Mouse (Mus musculus) granulocyte monocyte progenitor cell, adult 5-6 weeks (primary cell): ENCODE results near the gene Fam83d. TPM values are rescaled to one million over a fixed set of nuclear protein-coding genes. Genes with fewer than 3 reads are reported as not detected.

Experiments
- ATAC-seq: replicated peaks from 2 replicates; pipeline ENCODE4 v1.8.0; 2016; ENCODE audit warnings: mild to moderate bottlenecking, moderate TSS enrichment, inconsistent platforms; ENCODE audit not compliant: poor library complexity, severe bottlenecking
- total RNA-seq, 2 experiments: library from RNA; stranded (forward) in 1 of 2; stranded (reverse) in 1 of 2; fragments of 200-712, 200-1000 nt in 1 of 2; fragments of >200 nt in 1 of 2; fragmentation: Nextera tagmentation in 1 of 2; gene quantifications; 2 replicates each; pipeline ENCODE4 v1.2.3; 2014 to 2017

Gene Fam83d
- total RNA-seq, 2 experiments from 2014 or later, result 2.4 to 10.0 TPM

- ATAC-seq, result no peak
These were observed 32.9 kb downstream of the Fam83d start for GRCm38 (mm10) chr2:158800788-158801187.

- ATAC-seq, result no peak
These were observed 35.7 kb downstream of the Fam83d start for GRCm38 (mm10) chr2:158803575-158803974.

DNA sequence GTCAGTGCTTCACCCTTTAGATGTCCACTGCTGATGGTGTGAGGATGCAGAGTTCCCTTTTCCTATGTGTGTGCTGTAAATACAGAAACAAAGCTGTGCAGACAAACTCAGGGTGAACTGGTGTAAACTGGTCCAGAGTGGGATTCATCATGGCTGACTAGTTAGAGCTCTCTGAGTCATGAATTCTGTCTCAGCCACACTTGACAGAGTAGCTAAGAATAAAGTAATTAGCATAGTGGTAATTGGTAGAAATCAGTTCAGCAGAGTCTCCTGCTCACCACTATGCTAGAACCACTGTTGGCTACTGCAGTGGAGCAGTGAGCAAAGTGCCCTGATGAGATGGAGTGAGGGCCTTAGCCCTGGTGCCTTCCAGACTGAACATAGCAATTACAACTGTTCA, 47.8 kb downstream of the Fam83d start:
- ATAC-seq, result no peak

- ATAC-seq, result no peak
These were observed 48.3 kb downstream of the Fam83d start for GRCm38 (mm10) chr2:158816239-158816638.

DNA sequence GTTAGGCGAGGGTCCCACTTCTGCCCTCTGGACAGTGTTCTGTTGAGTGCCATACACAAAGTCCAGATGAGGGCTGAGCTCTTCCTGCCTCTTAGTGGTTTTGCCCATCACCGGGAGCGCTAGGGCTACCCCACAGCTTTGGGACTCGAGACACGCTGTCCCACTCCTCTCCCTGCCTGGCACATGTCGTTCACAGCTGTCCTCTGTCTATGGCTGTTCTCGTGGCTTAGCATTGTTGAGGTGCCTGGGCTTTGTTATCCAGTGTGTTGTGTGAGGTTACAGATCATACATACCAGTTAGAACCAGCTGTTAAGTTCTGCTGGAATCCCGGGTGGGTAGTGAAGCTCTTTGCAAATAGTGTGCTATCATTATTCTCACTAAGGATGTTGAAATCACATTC, 49.8 kb downstream of the Fam83d start:
- ATAC-seq, result no peak

DNA sequence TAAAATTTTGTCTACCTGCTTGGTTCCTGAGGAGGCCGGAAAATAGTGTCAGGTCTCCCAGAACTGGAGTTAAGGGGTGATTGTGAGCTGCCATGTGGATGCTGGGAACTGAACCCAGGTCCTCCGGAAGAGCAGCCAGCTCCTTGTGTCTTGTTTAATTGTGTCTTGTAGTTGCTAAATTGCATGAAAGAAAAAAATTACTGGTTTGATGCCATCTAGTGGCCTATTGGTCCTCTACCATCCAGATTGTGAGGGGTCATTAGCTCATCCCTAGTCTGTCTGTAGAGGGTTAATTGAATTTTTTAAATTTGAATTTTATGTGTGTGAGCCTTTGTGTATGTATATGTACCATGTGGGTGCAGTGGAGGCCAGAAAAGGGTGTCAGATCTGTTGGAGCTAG, 60.2 kb downstream of the Fam83d start:
- no peak for ATAC-seq

DNA sequence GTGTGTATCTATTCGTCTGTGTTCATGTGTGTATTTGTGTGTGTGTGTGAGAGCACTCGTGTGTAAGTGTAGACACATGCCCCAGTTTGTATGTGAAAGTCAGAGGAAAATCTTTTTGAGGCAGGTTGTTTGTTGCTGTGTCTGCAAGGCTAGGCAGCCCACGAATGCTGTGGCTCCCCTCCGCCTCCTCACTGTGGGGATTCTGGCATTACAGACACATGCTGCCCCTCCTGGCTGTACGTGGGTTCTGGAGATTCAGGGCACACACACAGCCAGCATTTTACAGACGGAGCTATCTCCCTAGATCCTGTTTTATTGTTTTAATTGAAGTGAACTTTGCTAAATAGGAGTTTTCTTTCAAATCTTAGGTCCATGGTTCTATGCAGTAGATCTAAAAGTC, 61.9 kb downstream of the Fam83d start:
- ATAC-seq, result no peak

- no peak for ATAC-seq
These were observed 65.3 kb downstream of the Fam83d start for GRCm38 (mm10) chr2:158833221-158833620.

DNA sequence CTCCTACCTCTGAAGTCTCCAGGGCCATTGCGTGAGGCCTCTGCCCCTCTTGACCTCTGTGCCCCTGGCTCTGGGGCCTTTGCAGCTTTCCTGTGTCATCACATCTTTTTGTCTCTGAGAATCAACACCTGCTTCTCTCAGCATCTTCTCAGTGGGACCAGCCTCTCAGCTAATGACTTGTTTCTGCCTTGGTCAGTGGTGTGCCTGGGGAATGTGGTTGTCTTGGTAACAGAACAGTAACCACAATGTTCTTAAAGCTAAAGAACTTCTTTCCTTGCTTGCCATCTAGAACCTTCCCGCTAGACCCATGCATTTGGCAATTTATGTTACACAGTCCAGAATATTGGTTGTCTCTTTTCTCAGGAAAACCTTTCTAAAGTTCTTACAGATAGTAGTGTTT, 65.8 kb downstream of the Fam83d start:
- no peak for ATAC-seq

Other genes starting within 250 kb of the Fam83d start
- gene Slc32a1, start 157.3 kb upstream of the Fam83d start, total RNA-seq (2014; fragmentation: Nextera tagmentation), result not detected in 2 replicates
- not detected in 2 replicates for gene Slc32a1, start 157.3 kb upstream of the Fam83d start, total RNA-seq (2017)
- 15.6 and 18.5 TPM in 2 replicates for gene Actr5, start 143.2 kb upstream of the Fam83d start, total RNA-seq (2014; fragmentation: Nextera tagmentation)
- 15.8 and 21.6 TPM in 2 replicates for gene Actr5, start 143.2 kb upstream of the Fam83d start, total RNA-seq (2017)
- gene Ppp1r16b, start 102.7 kb upstream of the Fam83d start, total RNA-seq (2014; fragmentation: Nextera tagmentation), result 0.21 TPM in 1 of 2 replicates, not detected in the other
- gene Ppp1r16b, start 102.7 kb upstream of the Fam83d start, total RNA-seq (2017), result 0.31 TPM in 1 of 2 replicates, not detected in the other
- 17.0 and 20.9 TPM in 2 replicates for gene Dhx35, start 26.7 kb downstream of the Fam83d start, total RNA-seq (2014; fragmentation: Nextera tagmentation)
- 14.3 and 22.0 TPM in 2 replicates for gene Dhx35, start 26.7 kb downstream of the Fam83d start, total RNA-seq (2017)